Mouse (Mus musculus) T-helper 17 cell (primary cell): ENCODE data around the gene Eif4ebp2.

Experiments used
- in situ Hi-C, 2 experiments: fragments of 300-600 bp; cut with MboI, MseI; formaldehyde crosslinking; loops; 1 replicate in 1 of 2; 2 replicates in 1 of 2; pipeline ENCODE4 v1.15.1; 2025; ENCODE audit warnings: high pct_unique_total_duplicates in 2 of 2

The Eif4ebp2 gene

DNA sequence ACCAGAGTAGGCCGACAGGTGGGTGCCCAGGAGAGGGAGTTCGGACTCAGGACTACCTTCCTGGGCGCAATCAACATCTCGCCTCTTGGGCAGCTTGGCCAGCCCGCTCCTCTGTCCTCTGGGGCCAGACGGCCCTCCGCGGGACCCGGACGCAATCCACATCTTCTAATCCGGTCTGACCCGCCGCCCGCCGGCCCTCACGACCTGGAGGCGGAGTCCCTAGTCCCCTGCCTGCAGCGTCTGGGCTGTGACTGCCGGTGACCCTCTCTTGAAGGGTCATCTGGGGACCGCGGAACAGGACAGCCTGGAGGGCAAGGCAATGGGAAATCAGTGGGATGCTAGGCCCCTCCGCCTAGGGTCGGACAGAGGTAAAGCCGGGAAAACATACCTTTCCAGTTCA, 33.3 kb downstream of the Eif4ebp2 start:
- in situ Hi-C loops: no loop called here

DNA sequence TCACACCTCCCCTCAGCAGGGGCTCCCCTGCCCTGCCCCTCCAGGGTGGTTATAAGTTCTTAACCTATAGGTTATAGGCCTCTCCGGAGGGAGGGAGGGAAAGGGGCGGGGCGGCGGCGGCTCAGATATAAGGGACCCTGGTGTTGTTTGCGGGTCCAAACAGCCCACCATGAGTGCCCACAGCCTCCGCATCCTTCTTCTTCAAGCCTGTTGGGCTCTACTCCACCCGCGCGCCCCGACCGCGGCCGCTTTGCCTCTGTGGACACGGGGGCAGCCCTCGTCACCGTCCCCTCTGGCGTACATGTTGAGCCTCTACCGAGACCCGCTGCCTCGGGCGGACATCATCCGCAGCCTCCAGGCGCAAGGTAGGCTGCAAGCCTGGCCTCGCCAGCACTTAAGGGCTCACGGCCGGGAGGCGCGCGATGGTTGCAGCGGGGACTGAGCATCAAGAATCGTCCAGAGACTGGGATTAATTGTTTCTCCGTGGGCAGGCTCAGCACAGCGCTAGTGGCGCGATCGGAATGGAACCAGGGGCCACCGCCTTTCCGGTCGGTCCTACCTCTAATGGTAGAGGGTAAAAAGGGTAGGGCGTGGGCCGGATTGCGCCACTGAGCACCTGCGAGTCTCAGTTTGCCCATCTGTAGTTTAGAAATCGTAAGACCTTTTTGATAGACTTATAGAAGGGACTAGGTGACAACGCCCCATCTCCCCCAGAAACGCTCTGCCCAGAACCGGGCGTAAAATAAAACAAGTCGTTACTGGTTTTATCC, 34.1 kb downstream of the Eif4ebp2 start:
- in situ Hi-C loops: no loop called here

DNA sequence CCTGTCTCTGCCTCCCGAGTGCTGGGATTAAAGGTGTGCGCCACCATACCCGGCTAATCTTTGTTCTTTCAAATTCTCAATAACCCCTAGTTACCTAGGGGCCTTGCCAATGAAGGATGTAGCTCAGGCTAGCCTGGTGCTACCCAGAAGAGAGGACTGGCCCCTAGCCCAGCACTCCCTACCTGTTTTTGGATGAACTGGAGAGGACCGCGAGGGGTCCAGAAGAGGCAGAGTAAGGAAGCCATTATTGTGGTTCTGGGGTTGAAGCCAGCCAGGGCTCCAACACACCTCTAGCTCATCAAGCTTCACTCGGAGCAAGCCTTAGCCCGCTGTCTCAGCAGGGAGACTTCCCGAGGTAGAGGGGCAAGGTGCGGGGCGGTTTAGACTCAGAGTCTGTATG, 34.8 kb downstream of the Eif4ebp2 start, which contains the start of gene Nodal:
Gene Nodal (plus strand): TSS at position 301 of the 400 bp plus-strand sequence.
- in situ Hi-C loops: no loop called here

DNA sequence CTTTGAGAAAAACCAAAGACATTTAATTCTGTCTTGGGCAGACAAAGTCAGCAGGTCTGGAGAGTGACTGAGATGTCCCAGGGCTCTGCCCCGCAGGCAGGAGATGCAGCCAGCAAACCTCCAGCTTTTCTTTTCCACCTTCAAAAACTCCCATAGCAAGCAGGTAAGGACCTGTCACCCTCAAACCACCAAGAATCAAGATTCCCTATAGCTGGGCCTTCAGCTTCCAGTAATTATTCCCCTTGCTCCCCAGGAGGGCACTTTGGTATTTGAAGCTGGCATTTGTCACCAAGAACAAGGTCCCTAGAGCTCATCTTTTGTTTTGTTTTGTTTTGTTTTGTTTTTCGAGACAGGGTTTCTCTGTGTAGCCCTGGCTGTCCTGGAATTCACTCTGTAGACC, 35.4 kb downstream of the Eif4ebp2 start:
- in situ Hi-C loops: no loop called here

DNA sequence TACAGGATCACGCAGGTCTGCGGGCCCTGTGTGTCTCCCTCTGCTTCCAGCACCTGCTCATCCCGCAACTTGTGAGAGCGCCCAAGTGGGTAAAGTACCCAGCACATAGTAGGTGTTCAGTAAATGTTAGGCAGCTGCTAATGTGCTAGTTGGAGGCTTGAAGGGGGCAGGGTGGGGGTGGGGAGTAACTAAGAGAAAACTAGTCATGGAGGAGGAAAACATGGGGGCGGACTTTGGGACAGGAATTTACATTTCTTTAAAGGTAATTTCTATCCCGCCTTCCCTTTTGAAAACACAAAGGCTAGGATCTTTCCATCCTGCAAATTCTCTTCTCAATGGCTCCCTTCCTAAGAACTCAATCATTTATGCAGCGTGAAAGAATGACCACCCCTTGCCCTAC, 35.9 kb downstream of the Eif4ebp2 start:
- in situ Hi-C loops: no loop called here

DNA sequence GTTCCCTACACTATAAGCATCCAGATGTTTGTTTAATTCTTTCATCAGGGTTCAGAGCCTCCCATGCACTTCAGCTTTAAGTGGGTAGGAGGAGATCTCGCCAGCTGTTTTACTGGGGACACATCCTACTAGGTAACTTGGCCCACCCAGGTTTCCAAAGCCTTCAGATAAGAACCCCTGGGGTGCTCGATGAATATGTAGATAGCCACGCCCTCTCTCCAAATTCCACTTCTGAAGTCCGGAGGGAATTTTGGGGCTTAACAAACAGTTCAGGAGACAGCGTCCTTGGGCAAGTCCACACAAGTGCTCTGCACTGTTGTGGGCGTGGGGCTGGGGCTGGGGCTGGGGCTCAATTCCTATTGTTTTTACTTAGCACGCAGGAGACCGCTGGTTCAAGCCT, 36.6 kb downstream of the Eif4ebp2 start:
- in situ Hi-C loops: no loop called here

DNA sequence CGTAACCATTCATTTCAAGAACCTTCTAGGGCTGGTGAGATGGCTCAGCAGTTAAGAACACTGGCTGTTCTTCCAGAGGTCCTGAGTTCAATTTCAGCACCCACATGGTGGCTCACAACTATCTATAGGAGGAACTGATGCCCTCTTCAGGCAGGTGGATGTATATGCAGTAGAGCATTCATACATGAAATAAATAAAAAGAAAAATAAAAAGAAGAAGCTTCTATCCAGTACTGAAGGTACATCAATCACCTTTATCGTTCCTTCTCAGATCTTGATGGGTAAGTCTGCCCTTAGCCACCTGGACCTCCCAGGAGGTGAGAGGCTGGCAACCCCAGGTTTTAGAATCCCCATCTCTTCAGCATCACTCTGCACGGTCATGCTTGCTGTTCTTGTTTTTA, 37.2 kb downstream of the Eif4ebp2 start:
- in situ Hi-C loops: no loop called here

DNA sequence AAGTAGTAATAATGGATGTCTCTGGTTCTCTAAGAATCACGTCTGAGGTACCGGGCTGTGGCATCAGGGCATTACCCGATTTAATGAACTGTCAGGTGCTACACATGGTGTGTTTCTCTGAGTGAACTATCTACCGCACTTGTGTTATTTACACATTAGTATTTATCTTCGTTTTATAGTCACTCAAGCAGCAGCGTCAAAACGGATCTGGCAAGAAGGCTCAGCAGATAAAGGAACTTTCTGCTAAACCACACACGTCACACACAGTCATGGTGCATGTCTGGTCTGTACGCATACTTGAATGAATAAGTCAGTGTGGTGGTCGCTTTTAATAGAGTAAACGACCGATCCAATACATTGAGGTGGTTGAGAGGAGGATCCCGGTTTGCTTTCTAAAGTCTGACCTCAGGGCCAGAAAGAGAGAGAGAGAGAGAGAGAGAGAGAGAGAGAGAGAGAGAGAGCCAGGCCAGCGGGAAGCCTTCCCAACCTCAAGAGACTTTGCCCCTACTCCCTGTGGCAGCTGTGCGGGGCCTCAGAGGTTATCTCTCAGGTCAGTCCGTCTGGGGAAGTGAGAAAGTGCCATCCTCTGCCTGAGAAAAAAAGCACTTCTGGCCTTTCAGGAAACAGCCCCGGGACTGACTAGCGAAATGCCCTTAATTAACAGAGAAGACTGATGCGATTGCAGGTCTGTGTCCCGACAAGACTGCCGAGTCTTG, 39.4 kb downstream of the Eif4ebp2 start:
- in situ Hi-C loops: no loop called here

DNA sequence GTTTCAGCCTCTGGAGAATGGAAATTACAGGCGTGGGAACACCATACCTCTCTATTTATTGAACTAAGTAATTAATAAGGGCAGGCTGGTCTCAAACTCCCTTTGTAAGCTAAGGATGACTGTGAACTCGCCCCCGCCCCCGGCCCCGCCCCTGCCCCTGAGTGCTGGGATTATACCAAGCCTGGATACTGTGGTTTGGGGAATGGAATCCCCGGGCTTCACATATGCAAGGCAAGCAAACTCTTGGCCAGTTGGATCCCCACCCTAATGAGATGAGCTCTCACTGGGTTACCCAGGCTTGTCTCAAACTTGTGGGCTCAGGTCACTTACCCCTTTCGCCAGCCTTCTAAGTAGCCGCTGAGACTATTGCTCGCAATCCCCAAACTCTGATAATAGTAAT, 42.3 kb downstream of the Eif4ebp2 start:
- in situ Hi-C loops: no loop called here

DNA sequence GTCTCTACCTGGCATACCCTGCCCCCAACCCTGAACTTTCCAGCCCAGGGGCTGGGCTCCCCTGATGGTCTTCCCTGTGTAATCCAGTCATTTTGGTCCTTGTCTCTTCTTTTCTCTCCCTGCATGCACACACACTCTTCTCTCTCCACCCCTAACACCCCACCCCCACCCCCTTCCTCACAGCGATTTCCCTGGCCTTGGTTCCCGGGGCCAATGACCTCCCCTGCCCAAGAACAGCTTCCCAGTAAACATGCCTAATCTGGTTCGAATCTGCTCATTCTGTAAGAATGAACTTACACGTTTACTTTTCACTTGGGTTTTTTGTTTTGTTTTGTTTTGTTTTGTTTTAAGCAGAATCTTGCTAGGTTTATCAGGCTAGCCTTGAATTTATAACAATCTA, 42.7 kb downstream of the Eif4ebp2 start:
- in situ Hi-C loops: no loop called here

DNA sequence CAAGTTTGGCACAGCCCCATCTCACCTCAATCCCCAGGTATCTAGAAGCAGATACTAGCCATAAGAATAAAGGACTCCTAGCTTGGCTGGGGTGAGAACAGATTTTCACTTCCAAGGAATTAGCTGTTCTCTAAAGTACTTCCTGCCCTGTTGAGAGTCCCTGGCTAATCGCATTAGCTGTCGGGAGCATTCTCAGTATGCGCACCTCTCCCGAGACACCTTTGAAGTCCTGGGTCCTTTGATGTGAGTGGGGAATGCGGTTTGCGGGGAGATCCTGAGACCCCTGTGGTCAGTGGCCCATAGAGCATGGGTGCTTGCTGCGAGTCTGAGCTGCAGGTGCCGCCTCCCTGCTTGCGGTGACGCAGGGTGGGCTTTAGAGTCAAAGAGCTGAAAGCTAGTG, 46.5 kb downstream of the Eif4ebp2 start:
- in situ Hi-C loops: no loop called here

DNA sequence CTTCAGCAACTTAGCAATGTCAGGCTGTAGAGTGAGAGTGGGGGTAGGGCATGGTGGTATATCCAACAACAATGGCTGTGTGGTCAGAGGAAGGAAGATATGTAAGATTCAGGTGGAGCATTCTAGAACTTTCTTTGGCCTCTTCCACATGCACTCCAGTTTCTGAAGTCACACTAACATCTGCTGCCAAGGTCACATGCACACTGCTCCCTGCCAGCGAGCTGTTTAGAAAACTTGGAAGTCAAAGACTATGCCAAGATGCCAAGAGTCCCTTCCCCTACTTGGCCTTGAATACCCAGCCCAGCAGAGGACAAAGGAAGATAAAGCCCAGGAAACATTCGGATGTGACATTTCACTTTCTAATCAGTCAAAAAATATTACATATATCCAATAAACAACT, 49.5 kb downstream of the Eif4ebp2 start:
- in situ Hi-C loops: no loop called here

DNA sequence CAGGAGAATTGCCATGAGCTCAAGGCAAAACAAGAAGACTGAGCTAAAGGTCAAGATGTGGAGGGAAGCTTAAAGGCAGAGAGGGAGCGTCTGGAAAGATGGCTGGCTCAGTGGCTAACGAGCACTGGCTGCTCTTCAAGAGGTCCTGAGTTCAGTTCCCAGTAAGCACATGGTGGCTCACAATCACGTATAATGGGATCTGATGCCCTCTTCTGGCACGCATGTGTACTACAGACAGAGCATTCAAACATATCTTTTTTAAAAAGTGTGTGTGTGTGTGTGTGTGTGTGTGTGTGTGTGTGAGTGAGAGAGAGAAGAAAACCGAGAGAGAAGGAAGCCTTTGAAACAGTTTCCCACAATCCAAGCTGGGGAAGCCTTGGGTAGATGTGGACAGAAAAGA, 50.0 kb downstream of the Eif4ebp2 start:
- in situ Hi-C loops: no loop called here

DNA sequence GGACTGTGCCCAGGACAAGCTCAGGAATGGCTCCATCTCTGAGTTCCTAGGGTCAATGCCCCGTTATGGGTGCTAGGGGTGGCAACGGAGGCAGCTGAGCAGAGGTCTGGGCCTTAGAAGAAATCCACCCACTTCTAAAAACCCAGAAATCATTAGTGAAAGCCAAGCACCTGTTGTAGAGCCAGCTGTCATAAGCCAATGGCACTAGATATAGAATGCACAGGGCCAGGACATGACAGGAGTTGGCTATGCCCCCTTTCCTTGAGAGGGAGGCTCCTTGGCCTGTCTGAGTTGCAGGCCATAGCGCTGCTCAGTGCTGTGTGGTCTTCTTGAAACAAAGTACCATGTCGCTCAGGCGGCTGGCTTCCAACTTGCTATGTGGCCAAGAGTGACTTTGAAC, 52.1 kb downstream of the Eif4ebp2 start:
- in situ Hi-C loops: no loop called here

DNA sequence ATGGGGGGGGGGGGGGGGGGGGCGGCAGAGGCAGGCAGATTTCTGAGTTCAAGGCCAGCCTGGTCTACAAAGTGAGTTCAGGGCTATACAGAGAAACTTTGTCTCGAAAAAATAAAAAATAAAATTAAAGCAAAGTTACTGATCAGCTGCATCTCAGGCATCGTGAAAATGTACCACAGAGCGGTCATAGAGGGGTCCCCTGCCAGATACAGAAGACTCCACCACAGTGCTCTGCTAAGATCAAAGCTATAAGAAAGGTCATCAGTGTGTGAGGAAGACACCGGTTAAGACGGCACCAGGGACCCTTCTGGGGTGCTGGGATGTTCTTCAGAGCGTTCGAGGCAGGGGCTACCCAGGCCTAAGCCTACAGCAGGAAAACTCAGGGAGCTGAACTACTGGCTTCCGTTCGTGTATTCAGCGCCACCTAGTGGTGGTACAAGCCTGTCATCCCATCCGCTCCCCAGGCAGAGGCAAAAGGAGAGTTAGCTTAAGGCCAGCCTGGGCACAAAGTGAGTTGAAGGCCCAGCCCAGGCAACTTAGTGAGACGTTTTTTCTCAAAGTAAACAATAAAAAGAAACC, 53.2 kb downstream of the Eif4ebp2 start:
- in situ Hi-C loops: no loop called here

DNA sequence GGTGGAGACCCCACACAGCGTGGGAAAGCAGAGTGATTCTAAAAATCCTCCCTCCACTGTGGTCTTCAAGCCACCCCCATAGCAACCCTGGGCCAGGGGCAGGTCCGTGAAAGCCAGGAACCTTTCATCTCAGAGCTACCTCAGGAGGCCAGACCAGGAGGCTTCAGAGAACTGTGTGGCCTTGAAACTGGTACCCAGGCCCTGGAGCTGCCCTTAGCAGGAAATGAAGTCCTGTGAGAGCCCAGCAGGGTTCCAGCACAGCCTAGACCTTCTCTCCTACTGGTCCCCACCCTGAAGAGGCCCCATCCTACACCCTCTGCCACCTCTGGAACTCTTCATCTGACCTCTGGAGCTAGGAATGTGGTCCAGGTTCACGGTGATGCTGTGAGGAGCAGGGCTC, 54.3 kb downstream of the Eif4ebp2 start:
- in situ Hi-C loops: no loop called here

DNA sequence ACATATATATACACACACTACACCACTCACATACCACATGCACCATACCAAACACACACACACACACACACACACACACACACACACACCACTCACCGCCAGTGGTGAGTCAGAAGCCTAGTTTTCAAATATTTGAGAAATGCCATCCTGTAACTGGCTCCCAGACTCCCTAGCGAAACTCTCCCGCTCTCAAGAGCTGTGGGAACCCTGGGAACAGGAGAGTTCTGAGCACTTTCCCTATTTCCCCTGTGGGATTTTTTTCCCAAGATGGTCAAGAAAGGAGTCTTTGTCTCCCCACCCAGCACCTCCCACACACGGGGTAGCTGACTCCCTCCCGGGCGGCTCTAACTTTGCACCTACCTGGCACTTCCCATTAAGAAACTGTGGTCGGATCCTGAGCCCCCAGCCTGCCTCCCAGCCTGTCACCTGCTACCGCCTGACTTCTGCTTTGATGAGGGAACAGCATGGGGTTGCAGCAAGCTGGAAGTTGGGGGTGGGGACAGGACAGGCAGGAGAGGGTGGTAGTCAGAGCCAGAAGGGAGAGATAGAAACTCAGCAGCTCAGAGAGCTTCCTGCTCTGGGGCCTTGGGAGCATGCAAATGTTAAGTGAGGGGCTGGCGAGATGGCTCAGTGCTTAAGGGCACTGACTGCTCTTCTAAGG, 57.9 kb downstream of the Eif4ebp2 start:
- in situ Hi-C loops: no loop called here

DNA sequence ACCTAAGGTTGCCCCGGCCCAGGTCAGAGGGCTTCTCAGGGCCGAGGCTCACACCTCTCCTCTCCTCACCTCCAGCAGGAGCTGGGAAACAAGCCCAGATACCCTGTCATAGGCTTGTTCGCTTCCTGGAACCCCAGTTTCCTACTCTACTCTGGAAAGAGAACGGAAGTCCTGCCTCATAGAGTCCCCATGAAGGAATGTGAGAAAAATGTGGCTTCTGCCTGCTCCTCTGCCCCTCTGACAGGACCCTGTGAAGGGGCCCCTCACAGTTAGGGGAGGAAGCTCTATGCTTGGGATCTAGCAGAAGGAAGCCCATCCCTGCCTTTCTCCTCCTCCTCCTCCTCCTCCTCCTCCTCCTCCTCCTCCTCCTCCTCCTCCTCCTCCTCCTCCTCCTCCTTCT, 59.9 kb downstream of the Eif4ebp2 start:
- in situ Hi-C loops: no loop called here

DNA sequence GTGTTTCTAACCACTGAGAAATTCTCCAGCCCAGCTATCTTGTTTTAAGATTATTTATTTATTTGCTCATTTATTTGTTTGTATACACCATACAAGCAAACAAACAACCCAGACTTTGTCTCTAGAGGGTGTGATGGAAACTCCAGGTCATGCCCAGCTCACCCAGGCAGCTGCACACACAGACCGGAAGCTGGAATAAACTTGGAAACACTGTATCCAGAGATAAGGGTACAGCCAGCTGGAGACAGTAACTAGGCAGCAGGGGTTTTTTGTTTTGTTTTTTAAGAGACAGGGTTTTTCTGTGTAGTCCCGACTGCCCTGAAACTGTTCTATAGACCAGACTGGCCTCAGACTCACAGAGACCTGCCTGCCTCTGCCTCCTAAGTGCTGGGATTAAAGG, 62.3 kb downstream of the Eif4ebp2 start:
- in situ Hi-C loops: no loop called here

DNA sequence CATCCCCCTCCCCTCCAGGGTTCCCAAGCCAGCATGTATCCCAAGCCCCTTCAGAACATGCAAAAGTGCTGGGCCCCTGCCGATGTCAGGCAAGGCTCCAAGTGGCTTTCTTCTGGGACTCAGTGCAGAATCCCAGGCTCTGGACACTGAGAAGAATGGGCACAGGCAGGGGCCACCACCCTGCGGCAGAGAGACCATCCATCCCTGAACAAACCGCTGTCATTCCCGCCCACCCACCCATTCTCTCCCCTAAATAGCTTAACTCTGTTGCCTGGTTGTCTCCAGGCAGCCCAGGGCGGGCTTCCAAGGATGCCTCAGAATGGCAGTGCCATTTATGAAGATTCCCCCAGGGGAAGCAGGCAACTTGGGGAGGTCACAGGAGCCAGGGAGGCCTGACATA, 63.4 kb downstream of the Eif4ebp2 start:
- in situ Hi-C loops: no loop called here

DNA sequence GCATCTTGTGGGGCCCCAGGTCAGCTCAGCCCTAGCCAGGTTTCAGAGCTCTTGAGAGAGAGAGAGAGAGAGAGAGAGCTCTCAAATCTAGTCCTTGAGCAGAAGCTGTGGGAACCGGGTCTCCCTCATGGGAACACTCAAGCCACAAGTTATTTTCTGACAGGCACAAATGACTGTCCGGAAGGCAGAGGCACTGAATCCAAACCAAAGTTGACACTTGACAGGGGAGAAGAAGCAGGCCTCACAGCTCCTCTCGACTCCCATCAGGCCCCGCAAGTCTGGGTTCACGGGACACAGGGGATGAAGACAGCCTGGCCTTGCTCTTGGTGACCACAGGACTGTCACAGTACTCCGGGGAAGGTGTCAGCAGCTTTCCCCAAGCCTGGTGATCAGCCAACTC, 66.2 kb downstream of the Eif4ebp2 start:
- in situ Hi-C loops: no loop called here

DNA sequence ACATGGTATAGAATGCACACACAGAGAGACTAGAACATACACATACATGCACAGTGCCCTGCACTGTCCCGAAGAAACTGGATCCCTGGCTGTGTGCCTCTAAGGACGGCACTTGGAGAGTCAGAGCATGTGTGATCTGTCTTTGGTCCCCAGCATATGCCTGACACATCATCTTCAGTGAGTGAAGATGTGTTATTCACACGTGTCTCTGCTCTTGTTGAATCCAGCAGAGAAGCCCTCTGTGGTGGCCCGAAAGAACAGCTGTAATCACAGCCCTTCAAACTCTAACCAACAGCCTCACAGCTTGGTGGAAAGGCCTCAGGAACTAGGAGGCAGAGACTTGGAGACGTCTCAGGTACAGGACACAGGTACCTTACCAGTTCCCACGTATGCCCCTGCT, 67.3 kb downstream of the Eif4ebp2 start:
- in situ Hi-C loops: no loop called here

DNA sequence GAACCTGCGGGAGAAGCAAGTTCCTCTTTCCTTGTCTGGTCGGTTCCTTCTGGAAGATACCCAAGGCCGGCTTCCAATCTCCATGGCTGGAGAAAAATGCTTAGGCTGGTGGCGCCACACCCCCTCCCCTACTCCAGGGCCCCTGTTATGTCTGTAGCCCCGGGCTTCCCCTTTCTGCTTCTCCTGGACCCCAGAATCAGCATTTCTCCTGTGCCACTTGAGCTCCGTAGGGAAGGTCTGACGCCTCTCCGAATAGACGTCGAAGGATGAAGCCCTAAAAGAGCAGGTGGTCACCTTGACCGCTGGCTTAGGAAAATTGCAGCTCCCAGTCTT, 68.8 kb downstream of the Eif4ebp2 start:
- in situ Hi-C loops: no loop called here
